Mouse (Mus musculus): ENCODE measurements around the gene Hip1r. TPM values are rescaled to one million over a fixed set of nuclear protein-coding genes. Genes with fewer than 3 reads are reported as not detected.

The Hip1r gene
- polyA plus RNA-seq, 1 experiment, result not detected

DNA sequence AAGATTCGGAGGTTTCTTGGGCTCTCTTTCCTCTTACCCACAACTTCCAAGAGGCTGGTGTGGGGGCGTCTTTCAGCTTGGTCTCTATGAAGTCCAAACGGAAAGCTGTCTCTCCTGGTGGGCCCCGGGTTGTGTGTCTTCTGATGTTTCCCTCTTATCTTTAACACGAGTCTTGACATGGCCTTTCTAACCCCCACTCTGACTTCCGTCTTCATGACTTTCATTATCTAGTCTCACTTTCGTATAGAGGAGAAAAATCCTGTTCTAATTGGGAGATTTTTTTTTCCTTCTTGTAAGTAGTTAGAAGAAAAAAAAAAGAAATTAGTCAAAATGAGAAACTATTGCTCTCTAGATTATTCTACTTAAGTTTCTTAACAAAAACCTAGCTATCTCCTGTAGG, 48.9 kb downstream of the Hip1r start:
- no peak for TF ChIP-seq CTCF (IDR thresholded peaks at IDR 0.05; ENCODE audit: insufficient read depth, low read depth, low read length)
- TF ChIP-seq POLR2A (IDR thresholded peaks at IDR 0.05; ENCODE audit: insufficient read depth, low read depth, low read length), result no peak
- H3K4me1 ChIP-seq (ENCODE audit: control insufficient read depth, insufficient read depth, low read length), result peaks cover 48% of the 10 kb centered on the region
- no peak overlapping the region for H3K4me3 ChIP-seq (ENCODE audit: insufficient read depth, low read depth, low read length)
- WGBS, result 67% methylated on average over 7 of the region's 7 CpGs
- no peak overlapping the region for H3K27ac ChIP-seq (ENCODE audit: insufficient read depth, low read depth, low read length)

DNA sequence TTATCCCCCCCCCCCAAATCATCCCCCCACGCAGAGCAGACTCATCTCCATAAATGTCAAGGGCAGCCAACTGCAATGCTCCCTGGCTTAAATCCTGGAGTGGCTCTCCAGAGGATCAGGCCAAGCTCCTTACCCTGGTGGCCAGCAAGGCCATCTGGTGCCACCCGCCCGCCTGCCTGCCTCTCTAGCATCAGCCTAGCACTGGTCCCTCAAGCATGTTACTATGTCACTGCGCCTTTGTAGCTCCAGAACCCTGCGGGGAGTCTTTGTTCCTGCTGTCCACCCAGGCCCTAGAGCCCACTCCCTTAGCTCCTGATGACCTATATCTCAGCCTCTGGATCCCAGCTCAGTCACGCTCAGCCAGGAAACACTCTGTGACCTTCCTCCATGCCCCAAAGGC, 51.2 kb downstream of the Hip1r start:
- H3K4me3 ChIP-seq (ENCODE audit: insufficient read depth, low read depth, low read length), result no peak overlapping the region
- peaks cover 57% of the 10 kb centered on the region for H3K4me1 ChIP-seq (ENCODE audit: control insufficient read depth, insufficient read depth, low read length)
- TF ChIP-seq POLR2A (IDR thresholded peaks at IDR 0.05; ENCODE audit: insufficient read depth, low read depth, low read length), result no peak
- no peak for TF ChIP-seq CTCF (IDR thresholded peaks at IDR 0.05; ENCODE audit: insufficient read depth, low read depth, low read length)
- 53% methylated on average over 6 of the region's 6 CpGs for WGBS
- no peak overlapping the region for H3K27ac ChIP-seq (ENCODE audit: insufficient read depth, low read depth, low read length)

DNA sequence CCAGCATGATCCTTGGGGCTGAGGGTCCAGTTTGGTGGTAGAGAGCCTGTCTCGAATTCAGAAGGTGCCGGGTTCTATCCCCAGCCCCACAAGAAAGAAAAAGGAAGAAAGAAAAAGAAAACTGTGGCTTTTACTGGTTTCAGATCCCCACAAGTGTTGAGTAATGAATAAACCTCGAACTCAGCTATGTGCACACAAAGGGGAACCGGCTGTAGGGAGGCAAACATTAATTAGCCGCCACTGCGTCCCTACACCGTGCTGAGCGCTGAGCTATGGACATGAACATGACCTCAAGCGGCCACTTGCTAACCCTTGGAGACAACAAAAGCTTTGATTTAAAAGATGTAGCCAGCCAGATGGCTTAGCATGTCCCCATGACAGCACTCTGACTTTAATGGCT, 51.7 kb downstream of the Hip1r start:
- H3K4me3 ChIP-seq (ENCODE audit: insufficient read depth, low read depth, low read length), result no peak overlapping the region
- peaks cover 56% of the 10 kb centered on the region for H3K4me1 ChIP-seq (ENCODE audit: control insufficient read depth, insufficient read depth, low read length)
- no peak overlapping the region for H3K27ac ChIP-seq (ENCODE audit: insufficient read depth, low read depth, low read length)
- TF ChIP-seq CTCF (IDR thresholded peaks at IDR 0.05; ENCODE audit: insufficient read depth, low read depth, low read length) (no peak), POLR2A (IDR thresholded peaks at IDR 0.05; ENCODE audit: insufficient read depth, low read depth, low read length) (no peak)
- 52% methylated on average over 9 of the region's 9 CpGs for WGBS

DNA sequence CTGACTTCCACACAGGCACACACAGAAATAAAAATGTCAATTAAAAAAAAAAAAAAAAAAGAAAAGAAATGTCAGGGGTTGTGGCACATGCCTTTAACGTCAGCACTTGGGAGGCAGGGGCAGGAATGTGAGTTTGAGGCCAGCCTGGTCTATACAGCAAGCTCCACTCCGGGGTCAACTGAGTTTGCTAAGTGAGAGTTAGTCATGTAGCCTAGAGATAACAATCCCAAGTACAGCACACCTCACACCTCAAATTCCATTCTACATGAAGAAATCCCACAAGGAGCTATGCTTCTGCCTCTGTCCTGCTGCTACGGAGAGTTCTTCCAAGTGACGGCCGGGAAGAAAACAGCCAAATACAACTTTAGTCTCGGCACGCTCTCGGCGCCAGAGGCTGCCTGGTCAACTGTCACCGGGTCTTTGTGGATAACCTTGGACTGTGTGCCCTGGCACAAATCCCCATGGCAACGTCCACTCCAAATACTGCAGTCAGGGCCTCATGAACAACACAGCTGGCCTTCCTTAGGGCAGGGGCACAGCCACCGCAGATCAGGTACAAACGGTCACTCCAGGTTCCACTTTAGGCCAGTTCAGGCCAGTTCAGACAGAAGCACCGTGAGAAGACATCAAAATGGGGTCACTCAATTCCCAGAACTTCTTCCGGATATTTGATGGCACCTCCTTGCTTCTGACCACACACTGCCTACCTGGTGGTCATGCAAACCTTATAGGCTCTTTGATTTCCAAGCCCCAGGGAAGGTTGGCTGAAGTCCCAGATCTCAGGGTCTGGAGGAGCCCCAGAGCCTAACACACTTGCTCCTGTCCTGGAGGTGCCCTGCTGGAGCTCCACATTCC, 52.4 kb downstream of the Hip1r start:
- WGBS, result 61% methylated on average over 15 of the region's 15 CpGs
- H3K4me3 ChIP-seq (ENCODE audit: insufficient read depth, low read depth, low read length), result no peak overlapping the region
- TF ChIP-seq POLR2A (IDR thresholded peaks at IDR 0.05; ENCODE audit: insufficient read depth, low read depth, low read length) (no peak), CTCF (IDR thresholded peaks at IDR 0.05; ENCODE audit: insufficient read depth, low read depth, low read length) (no peak)
- H3K27ac ChIP-seq (ENCODE audit: insufficient read depth, low read depth, low read length), result no peak overlapping the region
- peaks cover 53% of the 10 kb centered on the region for H3K4me1 ChIP-seq (ENCODE audit: control insufficient read depth, insufficient read depth, low read length)

DNA sequence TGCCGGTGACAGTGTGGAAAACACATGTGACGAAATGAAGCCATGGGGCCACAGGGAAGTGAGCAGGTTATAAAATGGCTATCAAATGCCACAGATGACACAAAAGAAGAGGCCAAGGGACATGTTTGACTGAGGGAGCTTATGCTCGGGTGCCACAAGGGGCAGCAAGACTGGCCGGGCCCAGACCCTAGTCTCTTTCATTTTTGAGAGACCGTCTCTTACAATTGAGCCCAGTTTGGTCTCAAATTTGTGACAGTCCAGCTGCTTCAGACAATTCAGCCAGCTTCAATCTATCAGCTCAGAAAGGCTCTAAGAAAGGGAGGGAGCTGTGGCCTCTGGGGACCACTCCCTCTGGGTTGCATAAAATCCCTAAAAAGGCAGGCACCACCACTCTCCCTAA, 53.1 kb downstream of the Hip1r start:
- Histone ChIP-seq H3K4me1 (ENCODE audit: control insufficient read depth, insufficient read depth, low read length) (peaks cover 50% of the 10 kb centered on the region), H3K27ac (ENCODE audit: insufficient read depth, low read depth, low read length) (no peak overlapping the region), H3K4me3 (ENCODE audit: insufficient read depth, low read depth, low read length) (no peak overlapping the region)
- WGBS, result 64% methylated on average over 5 of the region's 5 CpGs
- TF ChIP-seq POLR2A (IDR thresholded peaks at IDR 0.05; ENCODE audit: insufficient read depth, low read depth, low read length) (no peak), CTCF (IDR thresholded peaks at IDR 0.05; ENCODE audit: insufficient read depth, low read depth, low read length) (no peak)

DNA sequence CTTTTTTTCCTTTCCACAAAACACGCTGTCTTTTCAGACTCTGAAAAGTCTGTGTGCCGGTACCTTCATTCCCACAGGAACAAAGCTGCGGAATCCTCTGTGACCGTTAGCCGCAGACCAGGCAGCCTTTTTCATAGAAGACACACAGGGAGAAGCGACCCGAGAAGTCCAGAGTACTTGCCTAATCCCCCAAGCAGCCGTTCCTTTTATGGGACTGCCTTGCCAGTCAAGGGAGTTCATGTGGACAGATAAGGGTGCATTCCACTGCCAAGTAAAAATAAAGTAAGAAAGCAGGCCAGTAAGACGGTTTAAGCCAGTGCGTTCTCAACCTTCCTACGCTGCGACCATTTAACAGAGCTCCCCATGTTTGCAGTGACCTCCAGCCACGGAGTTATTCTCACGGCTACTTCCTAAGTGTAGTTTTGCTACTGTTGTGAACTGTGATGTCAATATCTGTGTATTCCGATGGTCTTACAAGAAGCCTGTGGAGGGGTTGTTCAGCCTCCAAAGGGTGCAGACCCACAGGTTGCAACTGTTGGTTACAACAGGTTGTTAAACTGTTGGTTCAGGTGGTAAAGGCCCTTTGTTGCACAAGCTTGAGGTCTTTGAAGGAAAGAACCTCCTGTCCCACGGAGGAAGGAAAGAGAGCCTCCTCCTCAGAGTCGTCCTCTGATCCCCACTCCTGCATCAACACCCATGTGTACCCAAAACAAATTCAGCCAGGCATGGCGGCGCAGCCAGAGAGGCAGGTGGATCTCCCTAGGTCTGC, 54.5 kb downstream of the Hip1r start:
- Histone ChIP-seq H3K4me3 (ENCODE audit: insufficient read depth, low read depth, low read length) (no peak overlapping the region), H3K4me1 (ENCODE audit: control insufficient read depth, insufficient read depth, low read length) (peaks cover 50% of the 10 kb centered on the region)
- WGBS, result 51% methylated on average over 19 of the region's 19 CpGs

DNA sequence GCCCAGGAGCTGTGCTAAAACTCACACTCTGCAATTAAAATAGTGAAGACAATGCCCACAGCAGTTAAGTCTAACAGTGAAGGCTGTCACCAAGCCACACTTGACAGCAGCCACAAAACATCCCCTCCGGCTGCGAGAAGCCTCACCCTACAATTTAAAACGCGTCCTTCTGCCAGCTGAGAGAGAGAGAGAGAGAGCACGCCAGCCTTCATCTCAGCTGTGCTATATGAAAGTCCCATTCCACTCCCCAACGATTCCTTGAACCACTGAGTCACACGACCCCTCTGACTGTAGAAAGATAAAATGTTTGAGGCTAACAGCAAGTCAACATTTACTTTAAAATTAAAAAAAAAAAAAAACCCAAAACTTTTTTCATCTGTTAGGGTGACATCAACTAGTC, 55.3 kb downstream of the Hip1r start:
- no peak overlapping the region for H3K4me3 ChIP-seq (ENCODE audit: insufficient read depth, low read depth, low read length)
- 21% methylated on average over 7 of the region's 7 CpGs for WGBS
- peaks cover 47% of the 10 kb centered on the region for H3K4me1 ChIP-seq (ENCODE audit: control insufficient read depth, insufficient read depth, low read length)
- TF ChIP-seq CTCF (IDR thresholded peaks at IDR 0.05; ENCODE audit: insufficient read depth, low read depth, low read length) (no peak), POLR2A (IDR thresholded peaks at IDR 0.05; ENCODE audit: insufficient read depth, low read depth, low read length) (no peak)
- H3K27ac ChIP-seq (ENCODE audit: insufficient read depth, low read depth, low read length), result 0 out of 2 replicates have a peak overlapping the region, but pooled peaks have one; percentile 2

More for the DNA sequence above, 54.5 kb downstream of the Hip1r start:
- no peak for TF ChIP-seq CTCF (IDR thresholded peaks at IDR 0.05; ENCODE audit: insufficient read depth, low read depth, low read length)
- 0 out of 2 replicates have a peak overlapping the region, but pooled peaks have one; percentile 2 for H3K27ac ChIP-seq (ENCODE audit: insufficient read depth, low read depth, low read length)

DNA sequence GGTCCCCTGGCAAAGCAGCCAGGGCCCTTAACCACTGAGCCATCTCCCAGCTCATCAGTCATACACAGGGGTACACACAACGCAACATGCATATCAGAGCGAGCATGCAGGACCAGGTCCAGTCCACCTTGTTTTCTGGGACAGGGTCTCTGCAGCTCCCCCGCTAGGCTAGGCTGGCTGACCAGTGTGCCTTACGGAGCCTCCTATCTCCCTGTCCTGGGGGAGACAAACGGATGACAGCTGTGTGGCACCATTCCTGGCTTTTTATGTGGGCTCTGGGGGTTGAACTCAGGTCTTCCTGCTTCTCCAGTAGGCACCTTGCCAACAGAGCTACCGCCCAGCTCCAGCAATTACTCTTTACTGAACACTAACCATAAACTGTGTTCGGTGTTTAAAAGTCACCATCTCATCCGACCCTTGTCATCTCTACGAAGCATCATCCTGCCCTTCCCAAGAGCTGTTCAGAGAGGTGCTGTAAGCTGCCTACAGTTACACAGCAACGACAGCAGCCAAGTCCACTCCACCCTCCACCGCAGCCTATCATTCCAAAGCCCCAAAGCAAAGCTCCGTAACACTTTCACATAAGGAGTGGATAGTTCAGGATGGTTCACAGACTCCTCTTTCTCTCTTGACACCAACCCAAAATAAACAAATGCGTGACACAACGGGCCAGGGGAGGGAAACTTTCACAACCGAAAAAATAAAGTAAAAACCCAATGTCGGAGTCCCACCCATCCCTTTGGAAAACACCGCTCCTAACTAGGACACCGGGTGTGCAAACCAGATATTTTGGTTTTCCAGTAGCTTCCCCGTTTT, 56.0 kb downstream of the Hip1r start:
- WGBS, result 26% methylated on average over 19 of the region's 19 CpGs
- no peak for TF ChIP-seq CTCF (IDR thresholded peaks at IDR 0.05; ENCODE audit: insufficient read depth, low read depth, low read length)
- no peak for TF ChIP-seq POLR2A (IDR thresholded peaks at IDR 0.05; ENCODE audit: insufficient read depth, low read depth, low read length)
- Histone ChIP-seq H3K4me3 (ENCODE audit: insufficient read depth, low read depth, low read length) (peak overlapping the region; percentile 11), H3K27ac (ENCODE audit: insufficient read depth, low read depth, low read length) (peak overlapping the region; percentile 21; the same call in 1 of the 2 replicates), H3K4me1 (ENCODE audit: control insufficient read depth, insufficient read depth, low read length) (peaks cover 45% of the 10 kb centered on the region)
